Comparison of ENCODE assay signal across 8 mouse cellular contexts in genomic region chr19:15866851-15867250, GRCm38 (mm10).
DNase-seq lines count a peak whose midpoint lies in the region; ATAC-seq and TF ChIP-seq lines count a peak whose summit lies in the region.

No protein-coding gene starts in this region.

- in situ Hi-C loops in Patski (cut with MboI; ENCODE audit: low pct_unique_long_range_greater_than_20kb) = loop anchor here (5.0 to 25.0 kb wide), 2 partner anchors 95 to 1880 kb away; no protein-coding TSS in a partner anchor

- CTCF ChIA-PET in Patski (lab: Charles Lee) = interaction anchor here (0.6 to 5.5 kb wide), 17 partner anchors 11 to 118 kb away, joined by 3 to 59 read pairs (median 4); partner anchors contain the start of gene Cep78

- TF ChIP-seq EP300 in heart, postnatal 0 days (IDR thresholded peaks at IDR 0.05; ENCODE audit: low read depth) = no peak

- H3K4me2 ChIP-seq in hindbrain, embryonic 13.5 days = no peak overlapping the region
- H3K4me2 ChIP-seq in heart, postnatal 0 days (ENCODE audit: low read depth, low read length) = no peak overlapping the region

- peak overlapping the region; percentile 63; the same call in 1 of the 2 replicates for H3K27ac ChIP-seq in hindbrain, embryonic 10.5 days
- H3K27ac ChIP-seq in hindbrain, embryonic 13.5 days = no peak overlapping the region
- no peak overlapping the region for H3K27ac ChIP-seq in heart, postnatal 0 days (ENCODE audit: low read depth)

- H3K27me3 ChIP-seq in hindbrain, embryonic 10.5 days (ENCODE audit: insufficient read depth, poor library complexity, severe bottlenecking) = peaks cover 2% of the 10 kb centered on the region; the same call in 1 of the 2 replicates
- peaks cover 9% of the 10 kb centered on the region; the same call in 1 of the 2 replicates for H3K27me3 ChIP-seq in hindbrain, embryonic 13.5 days
- peaks cover 14% of the 10 kb centered on the region for H3K27me3 ChIP-seq in Patski
- H3K27me3 ChIP-seq in heart, postnatal 0 days (ENCODE audit: control insufficient read depth, insufficient read depth, low read length) = no peaks in the 10 kb centered on the region

- no peaks in the 10 kb centered on the region for H3K36me3 ChIP-seq in hindbrain, embryonic 10.5 days
- H3K36me3 ChIP-seq in hindbrain, embryonic 13.5 days = no peaks in the 10 kb centered on the region
- no peaks in the 10 kb centered on the region for H3K36me3 ChIP-seq in heart, postnatal 0 days (replicated peaks; ENCODE audit: control insufficient read depth, insufficient read depth, low read length)

- TF ChIP-seq CTCF in Patski (IDR thresholded peaks at IDR 0.05) = peak; percentile 86
- TF ChIP-seq CTCF in heart, postnatal 0 days (IDR thresholded peaks at IDR 0.05; ENCODE audit: low read depth) = peak; percentile 57

- WGBS in hindbrain, embryonic 10.5 days = 43% methylated on average over 4 of the region's 4 CpGs
- whole genome bisulfite sequencing in hindbrain, embryonic 13.5 days = 41% methylated on average over 4 of the region's 4 CpGs
- 68% methylated on average over 4 of the region's 4 CpGs for WGBS in heart, postnatal 0 days

- H3K4me1 ChIP-seq in hindbrain, embryonic 10.5 days (replicated peaks) = peaks cover 32% of the 10 kb centered on the region
- H3K4me1 ChIP-seq in hindbrain, embryonic 13.5 days (replicated peaks) = peaks cover 28% of the 10 kb centered on the region
- H3K4me1 ChIP-seq in heart, postnatal 0 days (ENCODE audit: control insufficient read depth, insufficient read depth) = no peaks in the 10 kb centered on the region

- H3K9me3 ChIP-seq in hindbrain, embryonic 10.5 days = no peaks in the 10 kb centered on the region
- no peaks in the 10 kb centered on the region for H3K9me3 ChIP-seq in hindbrain, embryonic 13.5 days
- no peaks in the 10 kb centered on the region for H3K9me3 ChIP-seq in heart, postnatal 0 days (replicated peaks; ENCODE audit: control insufficient read depth, low read length)

- ATAC-seq in hindbrain, embryonic 13.5 days (ENCODE audit: low FRiP score) = no peak
- peak; percentile 64 for ATAC-seq in Patski
- ATAC-seq in heart, postnatal 0 days (ENCODE audit: insufficient read depth, low read depth) = no peak
- ATAC-seq in activated CD4-positive, CD25-positive, alpha-beta regulatory T cell, adult 4 months = no peak

- POLR2A ChIA-PET in Patski (lab: Charles Lee) = interaction anchor here (0.5 kb wide), 1 partner anchor 55 kb away, joined by 3 read pairs; no protein-coding TSS in a partner anchor

- DNase-seq in hindbrain, embryonic 10.5 days (ENCODE audit: low spot score) = peak; percentile 60
- DNase-seq in 3T3-L1 (ENCODE audit: low read depth, low spot score) (peak; percentile 23), Patski (ENCODE audit: low read depth, low spot score) (peak; percentile 17)
- no peak for DNase-seq in heart, postnatal 0 days (ENCODE audit: low spot score)
- peak; percentile 43 for DNase-seq in mesoderm, embryonic 11.5 days (ENCODE audit: low read depth, low spot score)
- DNase-seq in cerebellum, adult 9-11 months = no peak

- H3K9ac ChIP-seq in hindbrain, embryonic 13.5 days = no peak overlapping the region
- H3K9ac ChIP-seq in heart, postnatal 0 days (replicated peaks; ENCODE audit: low read depth, low read length) = no peak overlapping the region

- no peak overlapping the region for H3K4me3 ChIP-seq in hindbrain, embryonic 10.5 days
- no peak overlapping the region for H3K4me3 ChIP-seq in hindbrain, embryonic 13.5 days
- no peak overlapping the region for H3K4me3 ChIP-seq in heart, postnatal 0 days (ENCODE audit: low read depth, low read length)

Comparison
In these comparisons a context has a peak if more than half of its experiments do, and no peak if none do; other contexts are left out.
1. DNase-seq: peak in hindbrain, embryonic 10.5 days (single experiment), 3T3-L1 (single experiment), Patski (single experiment) and mesoderm, embryonic 11.5 days (single experiment); none in heart, postnatal 0 days (single experiment) and cerebellum, adult 9-11 months (single experiment).